Mouse (Mus musculus): ENCODE data around the gene Gm21964. TPM values are rescaled to one million over a fixed set of nuclear protein-coding genes. Genes with fewer than 3 reads are reported as not detected.

Gene Gm21964
- total RNA-seq, 1 experiment, result 0.67 TPM

DNA sequence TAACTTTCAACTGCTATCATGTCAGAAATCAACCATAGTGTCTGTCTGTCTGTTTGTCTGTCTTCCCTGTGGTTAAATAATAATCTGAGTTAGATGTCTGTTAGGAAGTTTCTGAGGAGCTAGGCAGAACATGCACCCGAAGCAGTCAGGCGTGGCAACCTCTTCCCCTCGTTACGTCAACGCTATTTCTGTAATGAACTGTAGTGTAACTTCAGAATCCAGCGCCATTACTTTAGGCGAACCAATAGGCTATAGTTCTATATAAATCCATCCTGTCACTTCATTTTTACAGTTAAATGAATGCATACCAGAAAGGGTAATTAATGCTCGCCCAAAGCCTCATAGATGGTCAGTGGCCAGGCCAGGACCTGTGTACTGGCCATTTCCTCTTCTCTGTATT, 26.5 kb upstream of the Gm21964 start:
- Histone ChIP-seq H3K36me3 (ENCODE audit: control insufficient read depth, insufficient read depth, low read length, poor library complexity, severe bottlenecking) (no peaks in the 10 kb centered on the region), H3K27ac (ENCODE audit: insufficient read depth, low read depth, low read length, poor library complexity, severe bottlenecking) (no peak overlapping the region), H3K4me3 (ENCODE audit: insufficient read depth in 1 of 2, low read depth in 1 of 2, low read length in 2 of 2, poor library complexity in 1 of 2, severe bottlenecking in 1 of 2) (no peak overlapping the region), H3K9ac (ENCODE audit: insufficient read depth, low read depth, low read length, poor library complexity, severe bottlenecking) (no peak overlapping the region), H3K9me3 (ENCODE audit: control insufficient read depth, insufficient read depth, low read depth, low read length) (no peaks in the 10 kb centered on the region), H3K4me1 (ENCODE audit: control insufficient read depth in 2 of 2, insufficient read depth in 2 of 2, low read length in 2 of 2, poor library complexity in 1 of 2) (peaks cover 0 to 2% of the 10 kb centered on the region in 2 experiments; a peak in 1 of 4 replicates)
- no peak for DNase-seq (ENCODE audit: low read depth, low spot score)
- TF ChIP-seq HCFC1 (IDR thresholded peaks at IDR 0.05; ENCODE audit: borderline replicate concordance, insufficient read depth, low read length), result no peak
- no peak for TF ChIP-seq ZNF384 (IDR thresholded peaks at IDR 0.05; ENCODE audit: low read depth, low read length)
- TF ChIP-seq ZC3H11A (IDR thresholded peaks at IDR 0.05; ENCODE audit: borderline replicate concordance, low read depth, low read length), result no peak
- TF ChIP-seq CHD2 (IDR thresholded peaks at IDR 0.05; ENCODE audit: low read depth, low read length), result no peak
- TF ChIP-seq MAFK (IDR thresholded peaks at IDR 0.05; ENCODE audit: insufficient read depth, low read depth, low read length), result no peak
- in situ Hi-C loops (cut with MboI; ENCODE audit: low sequenced_read_pairs in 2 of 2, unreplicated experiment in 2 of 2), result no loop called here

- no peak within 1 kb of the TSS for H3K27ac ChIP-seq (ENCODE audit: insufficient read depth, low read depth, low read length, poor library complexity, severe bottlenecking)
- DNase-seq (ENCODE audit: low read depth, low spot score), result no peak
- peak within 1 kb of the TSS; percentile 80 for H3K9ac ChIP-seq (ENCODE audit: insufficient read depth, low read depth, low read length, poor library complexity, severe bottlenecking)
- peaks cover 6% of the 10 kb centered on the region for H3K36me3 ChIP-seq (ENCODE audit: control insufficient read depth, insufficient read depth, low read length, poor library complexity, severe bottlenecking)
- peak within 1 kb of the TSS; percentile 81 to 94 for H3K4me3 ChIP-seq (ENCODE audit: insufficient read depth in 1 of 2, low read depth in 1 of 2, low read length in 2 of 2, poor library complexity in 1 of 2, severe bottlenecking in 1 of 2)
- H3K9me3 ChIP-seq (ENCODE audit: control insufficient read depth, insufficient read depth, low read depth, low read length), result no peaks in the 10 kb centered on the region
- TF ChIP-seq ZC3H11A (IDR thresholded peaks at IDR 0.05; ENCODE audit: borderline replicate concordance, low read depth, low read length) (no peak), ZNF384 (IDR thresholded peaks at IDR 0.05; ENCODE audit: low read depth, low read length) (no peak), CHD2 (IDR thresholded peaks at IDR 0.05; ENCODE audit: low read depth, low read length) (no peak), HCFC1 (IDR thresholded peaks at IDR 0.05; ENCODE audit: borderline replicate concordance, insufficient read depth, low read length) (no peak), MAFK (IDR thresholded peaks at IDR 0.05; ENCODE audit: insufficient read depth, low read depth, low read length) (no peak)
- in situ Hi-C loops (cut with MboI; ENCODE audit: low sequenced_read_pairs in 2 of 2, unreplicated experiment in 2 of 2), result no loop called here
- peaks cover 0 to 2% of the 10 kb centered on the region in 2 experiments; a peak in 1 of 4 replicates for H3K4me1 ChIP-seq (ENCODE audit: control insufficient read depth in 2 of 2, insufficient read depth in 2 of 2, low read length in 2 of 2, poor library complexity in 1 of 2)
Measured at GRCm38 (mm10) chr8:110079282-110080221, 21.5 kb upstream of the Gm21964 start, which contains the start of gene Zfp612. Zfp612 (plus strand) TSS chr8:110079746.

DNA sequence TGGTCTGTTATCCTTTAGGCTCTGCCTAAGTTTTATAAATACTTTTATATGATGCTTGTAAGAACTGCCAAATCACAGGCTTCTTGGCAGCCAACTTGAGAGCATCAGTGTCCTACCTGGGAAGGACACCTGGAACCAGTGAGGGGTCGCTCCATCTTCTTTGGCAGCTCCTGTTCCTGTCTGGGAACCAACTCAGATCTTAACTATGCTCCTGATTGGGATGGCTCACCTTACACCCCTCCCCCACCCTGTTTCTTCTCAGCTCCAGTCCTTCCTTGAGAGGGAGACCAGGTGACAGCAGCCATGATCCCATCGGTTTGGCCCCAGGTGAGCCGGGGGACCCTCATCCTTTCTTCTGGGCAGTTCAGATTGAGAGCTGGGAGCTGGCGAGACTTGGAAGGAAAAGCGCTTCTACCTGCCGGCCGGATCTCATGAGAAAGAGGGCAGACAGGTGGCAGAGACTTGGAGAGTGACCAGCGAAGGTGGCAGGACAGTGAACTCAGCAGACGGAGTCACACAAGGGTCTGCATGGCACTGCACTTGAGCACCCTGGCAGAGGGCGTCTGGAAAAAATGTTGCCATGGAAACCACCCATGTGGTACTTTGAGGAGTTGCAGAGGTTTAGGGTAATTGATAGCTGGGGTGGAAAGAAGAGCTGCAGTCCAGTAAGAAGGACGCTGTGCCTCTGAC, 18.4 kb upstream of the Gm21964 start:
- TF ChIP-seq ZNF384 (IDR thresholded peaks at IDR 0.05; ENCODE audit: low read depth, low read length), result no peak
- no peak for TF ChIP-seq ZC3H11A (IDR thresholded peaks at IDR 0.05; ENCODE audit: borderline replicate concordance, low read depth, low read length)
- TF ChIP-seq HCFC1 (IDR thresholded peaks at IDR 0.05; ENCODE audit: borderline replicate concordance, insufficient read depth, low read length), result no peak
- TF ChIP-seq CHD2 (IDR thresholded peaks at IDR 0.05; ENCODE audit: low read depth, low read length), result no peak
- no peak for TF ChIP-seq MAFK (IDR thresholded peaks at IDR 0.05; ENCODE audit: insufficient read depth, low read depth, low read length)
- Histone ChIP-seq H3K36me3 (ENCODE audit: control insufficient read depth, insufficient read depth, low read length, poor library complexity, severe bottlenecking) (peaks cover 10% of the 10 kb centered on the region), H3K27ac (ENCODE audit: insufficient read depth, low read depth, low read length, poor library complexity, severe bottlenecking) (no peak overlapping the region), H3K9me3 (ENCODE audit: control insufficient read depth, insufficient read depth, low read depth, low read length) (no peaks in the 10 kb centered on the region), H3K4me1 (ENCODE audit: control insufficient read depth in 2 of 2, insufficient read depth in 2 of 2, low read length in 2 of 2, poor library complexity in 1 of 2) (peaks cover 0 to 2% of the 10 kb centered on the region in 2 experiments; a peak in 1 of 4 replicates), H3K9ac (ENCODE audit: insufficient read depth, low read depth, low read length, poor library complexity, severe bottlenecking) (no peak overlapping the region), H3K4me3 (ENCODE audit: insufficient read depth in 1 of 2, low read depth in 1 of 2, low read length in 2 of 2, poor library complexity in 1 of 2, severe bottlenecking in 1 of 2) (no peak overlapping the region)
- in situ Hi-C loops (cut with MboI; ENCODE audit: low sequenced_read_pairs in 2 of 2, unreplicated experiment in 2 of 2), result no loop called here
- no peak for DNase-seq (ENCODE audit: low read depth, low spot score)

GRCm38 (mm10) chr8:110091869-110092268, 9.1 kb upstream of the Gm21964 start:
- H3K27ac ChIP-seq (ENCODE audit: insufficient read depth, low read depth, low read length, poor library complexity, severe bottlenecking), result no peak overlapping the region

More at GRCm38 (mm10) chr8:110091869-110092268, 9.1 kb upstream of the Gm21964 start:
- Histone ChIP-seq H3K4me1 (ENCODE audit: control insufficient read depth in 2 of 2, insufficient read depth in 2 of 2, low read length in 2 of 2, poor library complexity in 1 of 2) (no peaks in the 10 kb centered on the region), H3K36me3 (ENCODE audit: control insufficient read depth, insufficient read depth, low read length, poor library complexity, severe bottlenecking) (peaks cover 11% of the 10 kb centered on the region), H3K4me3 (ENCODE audit: insufficient read depth in 1 of 2, low read depth in 1 of 2, low read length in 2 of 2, poor library complexity in 1 of 2, severe bottlenecking in 1 of 2) (no peak overlapping the region), H3K9me3 (ENCODE audit: control insufficient read depth, insufficient read depth, low read depth, low read length) (no peaks in the 10 kb centered on the region), H3K9ac (ENCODE audit: insufficient read depth, low read depth, low read length, poor library complexity, severe bottlenecking) (no peak overlapping the region)
- TF ChIP-seq ZC3H11A (IDR thresholded peaks at IDR 0.05; ENCODE audit: borderline replicate concordance, low read depth, low read length), result no peak
- TF ChIP-seq CHD2 (IDR thresholded peaks at IDR 0.05; ENCODE audit: low read depth, low read length), result no peak
- in situ Hi-C loops (cut with MboI; ENCODE audit: low sequenced_read_pairs in 2 of 2, unreplicated experiment in 2 of 2), result no loop called here
- DNase-seq (ENCODE audit: low read depth, low spot score), result no peak
